Comparison of ENCODE assay signal across 26 mouse cellular contexts in the genomic region with DNA sequence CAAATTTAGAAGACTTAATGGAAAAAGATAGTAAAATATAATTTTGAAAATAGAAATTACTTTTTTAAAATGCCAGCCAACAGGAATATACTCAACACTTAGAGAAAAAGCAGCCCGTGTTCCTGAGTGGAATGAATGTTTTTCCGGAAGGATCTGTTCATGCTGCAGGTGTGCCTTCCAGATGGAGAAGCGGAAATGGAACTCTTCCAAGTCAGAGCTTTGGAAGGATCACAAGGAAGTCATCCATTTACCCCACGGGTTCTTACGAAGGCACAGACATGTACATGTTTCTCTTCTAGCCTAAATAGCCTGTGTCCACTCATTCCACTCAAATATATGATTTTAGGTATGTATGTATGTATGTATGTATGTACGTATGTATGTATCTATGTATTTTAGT.
"Had no signal": no experiment of that assay in that cellular context is flagged by ENCODE, and none has a peak within 500 bp of the region (broad histone marks: within the 10 kb centered on the region; RNA-seq: fewer than 3 reads in every experiment).

No protein-coding gene starts in this region.

- H3K27me3 ChIP-seq: heart, embryonic 12.5 days; heart, embryonic 13.5 days; heart, embryonic 15.5 days; hindbrain, embryonic 12.5 days; hindbrain, embryonic 13.5 days; hindbrain, embryonic 15.5 days; intestine, embryonic 15.5 days; kidney, embryonic 15.5 days had no signal

- DNase-seq: heart, adult 2 months; heart, postnatal 10 days; heart, postnatal 14 days; heart, postnatal 36 days; heart, postnatal 4 days; kidney, adult 11 months; kidney, adult 8-10 months; kidney, postnatal 10 days; kidney, postnatal 4 days; layer of hippocampus, adult 9-11 months; layer of hippocampus, postnatal 36 days had no signal

- H3K27ac ChIP-seq: heart, adult 2 months; heart, embryonic 10.5 days; heart, embryonic 13.5 days; heart, embryonic 15.5 days; hindbrain, embryonic 10.5 days; hindbrain, embryonic 12.5 days; hindbrain, embryonic 13.5 days; hindbrain, embryonic 14.5 days; hindbrain, embryonic 15.5 days; hindbrain, postnatal 0 days; intestine, embryonic 15.5 days; kidney, embryonic 15.5 days; kidney, postnatal 0 days; left cerebral cortex, adult 2 months had no signal

- H3K36me3 ChIP-seq: heart, embryonic 10.5 days; hindbrain, embryonic 12.5 days; hindbrain, embryonic 15.5 days; intestine, embryonic 15.5 days had no signal

- H3K4me3 ChIP-seq: heart, adult 2 months; heart, embryonic 10.5 days; heart, embryonic 12.5 days; heart, embryonic 13.5 days; heart, embryonic 15.5 days; hindbrain, embryonic 10.5 days; hindbrain, embryonic 12.5 days; hindbrain, embryonic 13.5 days; hindbrain, embryonic 15.5 days; intestine, embryonic 15.5 days; kidney, embryonic 15.5 days; layer of hippocampus, adult 2 months; left cerebral cortex, adult 2 months had no signal
